Mouse (Mus musculus) adrenal gland, postnatal 25 days (tissue): ENCODE data around the gene Ptprq. TPM values are rescaled to one million over a fixed set of nuclear protein-coding genes. Genes with fewer than 3 reads are reported as not detected.

Source experiments
- DNase-seq: peaks from one replicate; pipeline ENCODE4 v3.0.0; 2021; ENCODE audit warnings: mixed read lengths
- long read RNA-seq: library from polyadenylated mRNA; stranded (forward); transcript quantifications from one replicate; pipeline ENCODE4 v2.0.0, GENCODE M21; 2021
- total RNA-seq: library from RNA; stranded (reverse); gene quantifications from 2 replicates; pipeline ENCODE4 v1.2.3, GENCODE M21; 2021

Ptprq gene
- total RNA-seq = 0.06 and 0.29 TPM in 2 replicates
- long read RNA-seq = 0 reads

GRCm38 (mm10) chr10:107719806-107720205 lies at the start of gene Ptprq:
TSS of gene Ptprq (minus strand) at chr10:107720051.
- no peak for DNase-seq

GRCm38 (mm10) chr10:107759624-107760023 lies 39.8 kb upstream of the Ptprq start:
- DNase-seq = no peak

- no peak for DNase-seq
These were observed 33.6 kb upstream of the Ptprq start for GRCm38 (mm10) chr10:107753471-107753870.

- DNase-seq = no peak
These were observed 32.7 kb upstream of the Ptprq start for GRCm38 (mm10) chr10:107752351-107753143.

- no peak for DNase-seq
These were observed 32.1 kb upstream of the Ptprq start for GRCm38 (mm10) chr10:107751944-107752343.

- DNase-seq = no peak
These were observed 27.7 kb upstream of the Ptprq start for GRCm38 (mm10) chr10:107747566-107747965.

GRCm38 (mm10) chr10:107746717-107747116 lies 26.9 kb upstream of the Ptprq start:
- DNase-seq = no peak

GRCm38 (mm10) chr10:107739815-107740214 lies 20.0 kb upstream of the Ptprq start:
- DNase-seq = no peak

GRCm38 (mm10) chr10:107737743-107738142 lies 17.9 kb upstream of the Ptprq start:
- DNase-seq = no peak

GRCm38 (mm10) chr10:107735448-107735847 lies 15.6 kb upstream of the Ptprq start:
- no peak for DNase-seq

GRCm38 (mm10) chr10:107734327-107734726 lies 14.5 kb upstream of the Ptprq start:
- no peak for DNase-seq

- no peak for DNase-seq
These were observed 5.8 kb upstream of the Ptprq start for GRCm38 (mm10) chr10:107725631-107726030.

GRCm38 (mm10) chr10:107704443-107704842 lies 15.4 kb downstream of the Ptprq start:
- DNase-seq = no peak

GRCm38 (mm10) chr10:107700944-107701343 lies 18.9 kb downstream of the Ptprq start:
- DNase-seq = no peak

GRCm38 (mm10) chr10:107698716-107699115 lies 21.1 kb downstream of the Ptprq start:
- no peak for DNase-seq

GRCm38 (mm10) chr10:107697177-107697576 lies 22.7 kb downstream of the Ptprq start:
- DNase-seq = no peak

- no peak for DNase-seq
These were observed 32.5 kb downstream of the Ptprq start for GRCm38 (mm10) chr10:107687382-107687781.

- DNase-seq = no peak
These were observed 43.9 kb downstream of the Ptprq start for GRCm38 (mm10) chr10:107675994-107676393.

- DNase-seq = no peak
These were observed 51.3 kb downstream of the Ptprq start for GRCm38 (mm10) chr10:107668374-107669094.

GRCm38 (mm10) chr10:107662372-107663065 lies 57.3 kb downstream of the Ptprq start:
- DNase-seq = peak; percentile 7

GRCm38 (mm10) chr10:107661970-107662369 lies 57.9 kb downstream of the Ptprq start:
- DNase-seq = no peak

- DNase-seq = no peak
These were observed 60.7 kb downstream of the Ptprq start for GRCm38 (mm10) chr10:107659141-107659540.

- DNase-seq = no peak
These were observed 70.2 kb downstream of the Ptprq start for GRCm38 (mm10) chr10:107649687-107650086.
